Mouse (Mus musculus): ENCODE data around the gene Cplx1.

Cplx1 gene

DNA sequence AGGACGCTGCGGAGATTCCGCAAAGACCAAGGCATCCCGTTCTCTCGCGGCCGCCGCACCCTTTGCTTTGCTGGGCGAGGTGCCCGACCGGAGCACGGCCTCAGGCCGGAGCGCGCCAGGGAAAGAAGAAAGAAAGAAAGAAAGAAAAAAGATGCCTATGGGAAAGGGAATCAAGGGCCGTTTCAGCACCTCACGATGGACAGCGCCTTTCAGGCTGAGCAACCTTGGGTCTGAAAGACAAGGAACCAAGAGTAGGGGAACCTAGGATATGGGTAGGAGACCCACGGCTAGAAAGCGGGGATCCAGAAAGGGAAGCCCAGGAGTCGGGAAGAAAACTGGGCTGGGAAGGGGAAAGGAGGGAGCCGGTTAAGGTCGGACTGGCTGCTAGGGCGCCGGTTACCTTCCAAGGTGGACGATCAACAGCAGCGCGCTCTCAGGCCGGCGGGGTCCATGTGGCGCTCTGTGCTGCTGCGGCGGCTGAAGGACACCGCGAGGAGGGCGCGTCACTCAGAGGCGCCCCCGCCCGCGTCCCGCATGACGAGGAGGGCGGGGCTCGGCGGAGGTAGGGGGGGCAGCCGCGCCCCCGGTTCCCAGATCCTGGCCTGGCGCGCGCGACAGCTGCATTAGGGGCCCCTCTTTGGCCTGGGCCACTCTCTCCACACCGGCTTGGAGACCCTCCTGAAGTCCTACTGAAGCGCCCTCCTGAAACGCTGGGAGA is at the start of gene Cplx1:
Gene Cplx1, minus strand, starts transcription at position 536 of the 718 bp plus-strand sequence.
- in situ Hi-C loops (cut with MboI; ENCODE audit: unreplicated experiment in 2 of 2): no loop called here

DNA sequence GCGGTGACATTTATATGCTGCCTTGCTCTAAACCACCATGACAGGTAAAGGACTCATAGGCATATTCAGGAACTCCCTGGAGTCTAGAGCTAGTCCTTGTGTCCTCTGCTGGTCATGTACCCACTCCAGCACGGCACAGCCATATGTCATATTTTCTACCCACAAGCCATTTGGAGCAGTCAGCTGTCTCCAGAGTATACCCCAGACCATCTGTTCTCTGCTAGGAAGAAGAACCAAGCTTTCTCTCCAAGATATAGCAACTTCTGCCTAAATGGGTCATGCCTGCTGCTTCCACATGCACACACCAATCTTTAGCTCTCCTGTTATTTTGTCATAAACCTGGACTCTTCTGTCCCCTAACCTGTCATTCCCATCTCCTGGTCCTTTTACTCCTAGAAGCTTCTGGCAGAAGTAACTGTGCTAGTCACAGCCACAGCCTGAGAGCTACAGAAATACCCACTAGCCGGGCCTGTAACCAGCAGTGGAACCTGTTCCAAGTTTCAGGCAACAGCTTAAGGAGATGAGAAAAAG is 31.6 kb upstream of the Cplx1 start:
- in situ Hi-C loops (cut with MboI; ENCODE audit: unreplicated experiment in 2 of 2): no loop called here

DNA sequence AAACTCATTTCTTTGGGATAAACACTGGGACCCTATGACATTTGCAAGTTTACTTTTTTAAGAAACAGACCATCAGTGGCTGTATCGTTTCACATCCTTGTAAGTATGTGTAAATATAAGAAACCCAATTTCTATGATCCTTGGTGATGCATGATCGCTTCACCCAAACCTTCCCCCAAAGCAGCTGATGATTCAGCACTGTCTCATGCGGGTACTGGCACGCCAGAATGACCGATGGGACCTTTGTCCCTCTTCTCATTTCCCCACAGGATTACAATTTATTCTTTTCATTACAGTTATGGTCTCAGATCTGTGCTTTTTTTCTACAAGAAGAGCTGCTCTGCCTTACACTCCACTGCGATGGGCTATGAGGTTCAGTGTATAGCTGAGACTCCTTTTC is 23.2 kb upstream of the Cplx1 start:
- in situ Hi-C loops (cut with MboI; ENCODE audit: unreplicated experiment in 2 of 2): loop anchor here in 1 of 2 experiments (5.0 kb wide), 1 partner anchor 44 kb away; no protein-coding TSS in a partner anchor

DNA sequence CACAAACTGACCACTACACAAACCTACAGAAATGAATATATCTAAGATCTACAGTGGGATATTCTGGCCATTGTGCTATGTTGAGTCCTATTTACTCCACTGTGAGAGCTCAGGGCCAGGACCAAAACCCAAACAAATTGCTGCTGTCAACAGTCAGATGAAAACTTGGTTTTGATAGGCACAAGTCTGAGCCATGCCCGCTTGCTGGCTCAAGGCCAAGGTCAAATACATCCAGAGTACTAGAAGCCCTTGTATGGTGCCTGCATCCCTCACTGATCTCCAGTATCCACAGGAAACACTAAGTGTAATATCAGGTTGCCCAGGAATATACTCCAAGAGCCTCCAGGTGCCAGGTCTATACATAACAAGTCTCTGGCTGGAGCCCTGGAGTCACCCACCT is 21.2 kb upstream of the Cplx1 start:
- in situ Hi-C loops (cut with MboI; ENCODE audit: unreplicated experiment in 2 of 2): loop anchor here in 1 of 2 experiments (5.0 kb wide), 1 partner anchor 46 kb away; no protein-coding TSS in a partner anchor

DNA sequence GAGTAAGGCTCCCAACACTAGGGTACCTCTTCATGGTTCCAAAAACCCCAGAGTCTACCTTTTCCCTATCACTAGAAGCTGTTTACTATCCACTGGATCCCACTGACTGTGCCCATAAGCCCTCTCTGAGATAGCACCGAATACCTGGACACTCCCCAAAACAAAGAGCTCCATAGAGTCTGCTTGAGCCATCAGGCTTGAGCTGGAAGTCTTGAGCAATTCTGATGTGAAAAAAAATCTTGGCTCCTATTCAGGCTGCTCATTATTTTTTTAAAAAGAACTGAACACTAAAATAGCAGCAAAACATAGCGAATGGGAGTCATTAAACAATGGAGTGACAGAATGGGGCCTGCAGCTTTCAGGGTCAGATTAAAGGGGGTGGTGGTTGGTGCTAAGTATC is 17.3 kb upstream of the Cplx1 start:
- in situ Hi-C loops (cut with MboI; ENCODE audit: unreplicated experiment in 2 of 2): no loop called here

DNA sequence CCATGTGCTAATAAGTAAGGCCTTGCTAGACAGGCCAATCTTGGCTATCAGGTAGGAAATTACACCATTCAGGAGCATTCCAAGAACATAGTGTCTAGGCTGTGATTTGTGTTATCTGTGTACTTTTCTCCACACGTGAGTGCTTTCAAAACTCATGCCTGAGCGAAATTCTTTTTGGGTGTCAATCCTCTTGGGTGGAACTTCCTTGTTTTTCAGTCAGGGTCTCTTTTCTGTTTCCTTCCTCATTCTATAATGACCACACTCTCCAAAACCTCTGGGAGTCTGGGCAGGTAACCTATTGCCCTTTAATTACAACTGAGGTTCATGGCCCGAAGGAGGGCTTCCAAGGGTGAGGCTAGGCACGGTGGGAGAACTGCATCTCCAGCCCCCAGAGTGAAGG is 16.7 kb upstream of the Cplx1 start:
- in situ Hi-C loops (cut with MboI; ENCODE audit: unreplicated experiment in 2 of 2): no loop called here

DNA sequence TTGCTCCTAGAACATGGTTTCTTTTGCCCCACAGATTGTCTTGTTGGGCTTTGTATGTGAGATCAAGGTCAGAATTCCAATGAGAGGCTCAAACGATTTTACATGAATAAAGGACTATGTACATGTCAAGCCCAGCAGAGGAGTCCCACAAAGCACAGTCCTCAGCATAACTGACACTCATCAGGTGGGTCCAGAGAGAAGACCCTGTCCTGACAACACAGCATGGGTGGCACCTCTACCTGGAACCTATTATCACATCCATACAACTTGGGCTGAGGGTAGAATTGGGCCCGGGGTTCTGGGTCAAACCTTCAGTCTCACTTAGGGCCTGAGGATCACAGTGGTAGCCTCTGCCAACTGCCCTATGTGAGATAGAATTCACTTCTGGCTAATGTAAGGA is 15.6 kb upstream of the Cplx1 start:
- in situ Hi-C loops (cut with MboI; ENCODE audit: unreplicated experiment in 2 of 2): no loop called here

DNA sequence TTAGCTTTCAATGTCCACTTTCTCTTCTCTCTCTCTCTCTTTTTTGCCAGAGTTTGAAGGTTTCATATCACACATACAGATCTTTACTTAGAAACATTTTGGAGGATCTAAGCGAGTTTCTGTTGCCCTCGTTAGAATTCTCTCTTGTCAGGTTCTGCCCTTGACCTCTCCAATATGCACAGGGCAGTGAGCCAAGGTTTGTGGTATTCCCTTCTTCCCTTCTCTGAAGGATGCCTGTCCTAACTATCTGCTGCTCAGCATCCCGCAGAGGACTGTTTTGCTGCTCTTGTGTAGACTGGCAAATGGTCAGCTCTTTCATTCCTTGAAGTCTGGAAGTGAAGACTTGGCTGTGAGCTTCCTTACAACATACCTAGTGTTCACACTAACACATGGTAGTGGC is 14.5 kb upstream of the Cplx1 start:
- in situ Hi-C loops (cut with MboI; ENCODE audit: unreplicated experiment in 2 of 2): no loop called here

DNA sequence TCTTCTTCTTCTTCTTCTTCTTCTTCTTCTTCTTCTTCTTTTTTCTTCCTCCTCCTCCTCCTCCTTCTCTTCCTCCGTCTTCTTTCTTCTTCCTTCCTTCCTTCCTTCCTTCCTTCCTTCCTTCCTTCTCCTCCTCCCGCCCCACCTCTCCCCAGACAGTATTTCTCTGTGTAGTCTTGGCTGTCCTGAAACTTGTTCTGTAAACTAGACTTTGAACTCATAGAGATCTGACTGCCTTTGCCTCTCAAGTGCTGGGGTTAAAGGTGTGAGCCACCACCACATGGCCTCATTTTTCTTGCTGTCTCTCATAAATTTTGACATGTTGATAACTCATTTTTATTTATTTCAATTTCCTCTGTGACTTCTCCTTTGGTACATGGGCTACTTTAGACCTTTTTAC is 12.7 kb upstream of the Cplx1 start:
- in situ Hi-C loops (cut with MboI; ENCODE audit: unreplicated experiment in 2 of 2): no loop called here

DNA sequence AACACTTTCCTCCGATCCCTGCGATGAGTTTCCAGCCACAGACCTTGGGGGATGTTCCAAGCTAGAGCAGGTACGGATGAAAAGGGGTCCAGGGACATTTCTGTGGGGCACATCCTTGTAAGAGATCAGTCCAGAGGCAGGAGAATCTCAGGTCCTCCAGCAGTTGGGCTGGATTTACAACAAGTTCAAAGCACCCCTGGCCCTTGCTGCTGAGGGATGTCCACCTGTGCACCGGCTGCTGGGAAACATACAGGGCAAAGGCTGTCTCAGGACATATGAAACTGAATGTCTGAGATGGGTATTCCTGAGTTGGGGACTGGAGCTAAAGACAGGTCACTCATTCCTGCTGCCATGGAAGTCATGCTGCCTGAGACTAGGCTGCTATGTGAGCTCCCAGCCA is 7.2 kb upstream of the Cplx1 start:
- in situ Hi-C loops (cut with MboI; ENCODE audit: unreplicated experiment in 2 of 2): no loop called here

DNA sequence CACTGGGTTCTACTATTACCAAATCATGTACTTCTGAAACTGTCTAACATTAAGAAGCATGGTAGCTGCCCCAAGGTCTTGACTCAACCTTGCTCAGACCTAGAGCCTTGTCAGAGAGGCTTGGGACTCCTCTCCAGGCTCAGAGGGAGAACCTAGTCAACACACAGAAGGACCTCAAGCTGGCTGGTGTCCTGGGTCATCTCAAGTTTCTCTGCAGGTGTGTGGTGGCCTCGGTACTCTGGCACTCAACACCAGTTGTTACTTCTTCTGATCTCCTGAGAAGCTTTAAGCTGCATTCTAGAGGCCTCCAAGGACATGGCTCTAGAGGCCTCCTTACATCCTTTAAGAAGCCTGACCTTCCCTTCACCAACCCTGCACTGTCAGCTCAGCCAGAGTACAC is 4.2 kb upstream of the Cplx1 start:
- in situ Hi-C loops (cut with MboI; ENCODE audit: unreplicated experiment in 2 of 2): no loop called here

DNA sequence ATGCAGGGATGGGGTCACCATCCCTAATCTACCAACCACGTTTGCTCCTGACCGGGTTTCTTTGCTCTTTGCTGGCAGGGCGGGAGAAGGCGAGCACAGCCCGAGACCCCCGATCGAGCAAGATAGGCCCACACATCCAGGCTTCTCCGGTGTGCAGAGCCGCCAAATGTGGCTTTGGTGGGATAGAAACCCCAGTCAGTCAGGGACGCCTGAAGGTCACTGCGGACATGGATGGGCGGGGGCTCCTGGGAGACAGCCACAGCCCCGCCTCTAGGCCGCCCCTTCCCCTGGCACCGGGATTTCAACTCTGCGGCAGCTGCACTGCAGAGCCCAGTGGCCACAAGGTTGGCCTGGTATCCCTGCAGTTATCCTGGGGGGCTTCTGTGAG is 377 bp upstream of the Cplx1 start:
- in situ Hi-C loops (cut with MboI; ENCODE audit: unreplicated experiment in 2 of 2): no loop called here

DNA sequence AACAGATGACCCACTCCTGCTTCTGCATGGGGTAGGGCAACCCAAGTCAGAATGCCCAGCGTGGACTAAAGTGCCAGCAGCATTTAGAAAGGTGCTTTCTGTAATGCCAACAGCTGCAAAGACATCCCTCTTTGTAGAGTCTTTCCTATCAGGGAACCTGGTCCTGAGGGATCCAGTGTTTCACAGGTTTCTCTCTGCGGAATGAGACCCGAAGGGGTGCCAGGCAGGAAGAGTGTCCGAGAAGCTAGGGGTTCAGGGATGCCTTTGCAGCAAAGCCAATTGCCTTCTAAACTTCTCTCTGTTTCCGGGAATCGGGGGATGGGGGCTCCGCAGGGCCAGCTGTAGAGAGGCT is 711 bp downstream of the Cplx1 start:
- in situ Hi-C loops (cut with MboI; ENCODE audit: unreplicated experiment in 2 of 2): no loop called here

DNA sequence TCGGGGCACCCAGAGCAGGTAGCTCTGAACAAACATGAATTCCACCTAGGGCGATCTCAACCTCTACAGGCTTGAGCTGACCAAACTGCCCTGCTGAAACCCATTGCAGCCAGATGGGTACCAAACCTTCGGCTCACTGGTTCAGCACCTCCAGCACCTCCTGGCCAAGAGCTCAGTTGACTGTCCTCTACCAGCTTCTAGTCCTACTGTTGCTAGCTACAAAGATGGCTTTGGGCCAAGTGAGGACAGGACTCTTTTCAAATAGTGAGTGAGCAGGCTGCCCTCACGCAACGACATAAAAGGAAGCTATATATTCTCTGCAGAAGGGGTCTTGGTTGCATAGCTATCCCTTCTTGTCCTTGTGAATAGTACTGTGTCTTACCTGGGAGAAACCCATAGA is 2.2 kb downstream of the Cplx1 start:
- in situ Hi-C loops (cut with MboI; ENCODE audit: unreplicated experiment in 2 of 2): no loop called here

DNA sequence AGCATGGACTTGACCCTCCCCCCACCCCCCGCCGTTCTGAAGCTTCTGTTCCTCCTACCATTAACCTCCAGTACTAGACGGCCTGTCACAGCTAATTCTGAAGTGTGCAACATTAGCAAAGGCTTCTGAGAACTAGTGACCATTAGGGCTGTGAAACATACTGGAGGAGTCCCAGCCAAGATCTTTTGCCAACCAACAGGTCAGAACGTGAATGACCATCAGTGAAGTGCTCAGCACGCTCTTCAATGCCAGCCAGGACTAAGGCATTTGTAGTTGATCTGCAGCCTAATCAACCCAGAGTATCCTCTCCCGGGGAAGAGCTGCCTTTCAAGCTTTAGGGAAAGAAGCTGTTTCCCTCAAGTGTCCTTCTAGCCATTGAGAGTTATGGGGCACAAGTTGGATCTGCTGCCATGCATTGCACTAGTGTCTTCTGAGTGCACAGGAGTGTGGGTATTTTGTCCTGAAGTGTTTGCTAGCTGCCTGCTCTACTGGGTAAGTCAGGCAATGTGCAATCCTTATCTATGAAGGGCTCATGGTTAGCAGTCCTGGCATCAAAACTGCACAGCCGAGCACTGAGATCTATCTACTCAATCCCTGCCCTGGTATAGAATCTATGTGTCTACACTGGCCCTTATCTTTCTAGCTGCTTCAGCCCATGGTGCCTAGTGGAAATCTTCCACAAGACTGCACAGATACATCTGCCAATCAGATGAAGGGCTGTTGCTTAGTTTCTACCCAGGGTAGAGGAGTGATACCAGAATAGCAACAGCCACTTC is 6.1 kb downstream of the Cplx1 start:
- in situ Hi-C loops (cut with MboI; ENCODE audit: unreplicated experiment in 2 of 2): no loop called here

DNA sequence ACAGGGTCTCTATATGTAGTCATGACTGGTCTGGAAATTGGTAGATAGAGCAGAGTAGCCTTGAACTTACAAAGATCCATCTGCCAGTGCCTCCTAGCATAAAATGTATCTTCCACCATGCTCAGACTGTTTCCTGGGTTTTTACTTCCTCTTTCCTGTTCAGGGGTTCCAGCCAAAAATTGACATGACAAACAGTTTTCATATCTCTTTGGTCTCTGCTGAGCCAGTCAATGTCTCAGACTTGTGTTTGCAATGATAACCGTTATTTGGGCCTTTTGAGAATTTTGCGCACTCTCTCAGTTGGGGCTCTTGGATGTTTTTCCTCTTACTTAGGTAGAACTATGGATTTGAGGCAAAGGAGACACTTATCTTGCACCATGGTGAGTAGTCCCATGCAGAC is 15.6 kb downstream of the Cplx1 start:
- in situ Hi-C loops (cut with MboI; ENCODE audit: unreplicated experiment in 2 of 2): no loop called here

DNA sequence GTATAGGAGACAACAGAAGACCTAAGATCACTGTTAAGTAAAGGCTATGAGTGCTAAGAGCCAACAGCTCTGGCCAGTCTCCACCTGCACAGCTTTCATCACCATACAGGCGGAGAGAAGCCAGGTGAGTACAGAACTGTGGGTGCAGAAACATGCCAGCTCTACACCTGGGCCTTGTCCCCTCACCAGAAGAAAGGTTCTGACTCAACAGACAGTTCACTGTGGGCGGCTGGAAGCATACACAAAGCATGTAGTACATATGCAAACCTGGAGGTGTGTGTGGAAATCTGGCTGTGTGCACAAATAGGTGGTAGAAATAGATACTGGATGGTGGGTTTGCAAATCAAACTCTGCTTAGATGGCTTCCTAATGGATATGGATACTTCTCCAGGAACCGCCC is 27.2 kb downstream of the Cplx1 start:
- in situ Hi-C loops (cut with MboI; ENCODE audit: unreplicated experiment in 2 of 2): no loop called here

DNA sequence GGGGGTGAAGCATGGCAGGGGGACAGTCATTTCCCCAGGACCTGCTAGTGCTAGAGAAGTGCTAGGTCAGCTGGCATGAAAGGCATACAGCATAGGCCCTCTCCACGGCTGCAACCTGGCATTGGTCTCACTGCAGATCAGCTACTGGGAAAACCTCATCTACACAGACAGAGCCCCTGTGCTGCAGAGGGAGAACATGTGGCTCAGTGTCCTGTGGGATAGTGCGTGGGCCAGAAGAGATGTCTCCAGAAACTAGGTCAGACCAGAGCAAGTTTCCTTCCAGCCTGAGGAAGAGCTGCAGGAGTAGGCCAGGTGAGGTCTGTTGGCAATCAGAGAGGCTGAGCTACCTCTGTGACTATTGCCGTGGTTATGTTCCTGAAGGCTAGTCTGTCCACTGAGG is 27.9 kb downstream of the Cplx1 start:
- in situ Hi-C loops (cut with MboI; ENCODE audit: unreplicated experiment in 2 of 2): no loop called here

DNA sequence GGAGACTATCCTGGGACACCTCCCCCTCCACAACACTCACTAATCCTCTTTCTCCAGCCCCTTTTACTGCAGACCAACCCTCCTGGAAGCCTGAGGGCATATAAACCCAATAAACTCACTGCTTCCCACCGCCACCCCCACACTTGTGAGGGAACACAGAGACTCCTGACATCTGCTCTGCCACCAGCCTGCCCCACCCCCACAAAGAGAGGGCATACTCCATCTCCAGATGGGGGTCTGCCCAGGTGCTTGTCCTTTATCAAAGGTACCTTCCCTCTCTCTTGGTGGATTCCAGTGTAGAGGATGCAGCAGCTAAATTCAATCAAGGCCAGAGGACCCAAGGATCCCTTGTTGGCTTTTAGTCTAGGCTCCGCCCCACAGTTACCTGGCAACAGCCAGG is 28.8 kb downstream of the Cplx1 start:
- in situ Hi-C loops (cut with MboI; ENCODE audit: unreplicated experiment in 2 of 2): no loop called here

DNA sequence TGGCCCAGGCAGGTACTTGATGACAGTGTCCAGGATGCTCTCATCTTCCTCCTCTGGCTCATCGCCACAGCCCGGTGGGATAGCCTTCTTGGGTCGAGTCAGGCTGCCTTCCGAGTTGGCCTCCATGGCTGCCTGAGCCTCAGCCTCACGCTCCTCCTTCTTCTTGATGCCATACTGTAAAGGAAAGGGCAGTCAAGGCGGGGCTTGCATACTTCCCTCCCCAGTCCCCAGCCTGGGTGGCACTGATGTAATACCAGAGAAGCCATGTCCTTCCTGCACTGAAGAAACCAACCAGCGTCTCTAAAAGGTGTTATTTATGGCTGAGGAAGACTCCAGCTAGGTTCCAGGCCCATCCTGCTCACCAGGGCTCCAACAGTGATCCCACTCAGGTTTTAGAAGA is 29.7 kb downstream of the Cplx1 start:
- in situ Hi-C loops (cut with MboI; ENCODE audit: unreplicated experiment in 2 of 2): no loop called here

DNA sequence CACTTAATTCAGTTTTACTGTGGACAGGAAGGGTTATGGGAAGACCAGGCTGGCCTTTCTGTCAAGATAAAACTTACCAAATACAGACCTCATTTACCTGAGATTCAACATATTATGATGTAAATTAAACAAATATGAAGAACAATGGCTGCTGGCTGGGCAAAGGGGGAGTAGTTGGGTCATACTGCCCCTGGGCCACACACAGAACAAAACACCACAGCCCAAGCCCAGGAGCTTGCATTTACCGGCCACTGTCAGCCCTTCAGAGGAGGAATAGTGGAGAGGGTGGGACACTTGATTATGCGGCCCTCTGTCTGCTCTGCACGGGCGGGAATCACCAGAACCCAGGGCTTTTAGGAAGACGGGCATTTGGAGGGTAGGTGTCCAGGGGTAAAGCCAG is 30.9 kb downstream of the Cplx1 start:
- in situ Hi-C loops (cut with MboI; ENCODE audit: unreplicated experiment in 2 of 2): no loop called here

Data from v-Abl transformed pro-B cells (cell line).